Comparison of ENCODE assay signal across 8 mouse cellular contexts in genomic region chr4:114901643-114902351, GRCm38 (mm10). TPM values are rescaled to one million over a fixed set of nuclear protein-coding genes. Genes with fewer than 3 reads are reported as not detected.
DNase-seq lines count a peak whose midpoint lies in the region; ATAC-seq lines count a peak whose summit lies in the region.

No protein-coding gene starts in this region.

- intact Hi-C loops in left cerebral cortex, postnatal 36 days (cut with DNase I) = loop anchor here (2.0 kb wide), 1 partner anchor 157 kb away; no protein-coding TSS in a partner anchor

- no peak overlapping the region for H3K9ac ChIP-seq in heart, embryonic 15.5 days
- H3K9ac ChIP-seq in forebrain, embryonic 13.5 days = no peak overlapping the region

- peaks cover 100% of the 10 kb centered on the region for H3K27me3 ChIP-seq in heart, embryonic 15.5 days
- peaks cover 100% of the 10 kb centered on the region for H3K27me3 ChIP-seq in forebrain, embryonic 13.5 days

- no peak for ATAC-seq in heart, embryonic 15.5 days (replicated peaks; ENCODE audit: insufficient number of reproducible peaks, insufficient read depth, low FRiP score, low read depth)
- ATAC-seq in forebrain, embryonic 13.5 days = peak; percentile 32; the same call in 1 of the 2 replicates
- peak; percentile 53 for ATAC-seq in megakaryocyte progenitor cell, adult 5-6 weeks (replicated peaks; ENCODE audit: poor library complexity)
- ATAC-seq in cerebellum, adult (ENCODE audit: insufficient number of reproducible peaks, low FRiP score, low TSS enrichment) = no peak

- WGBS in heart, embryonic 15.5 days = under 1% methylated on average over 42 of the region's 42 CpGs
- WGBS in forebrain, embryonic 13.5 days = under 1% methylated on average over 42 of the region's 42 CpGs

- peak overlapping the region; percentile 17; the same call in 1 of the 2 replicates for H3K4me3 ChIP-seq in heart, embryonic 15.5 days
- peak overlapping the region; percentile 23 for H3K4me3 ChIP-seq in forebrain, embryonic 13.5 days

- H3K4me1 ChIP-seq in heart, embryonic 15.5 days (replicated peaks) = peaks cover 9% of the 10 kb centered on the region
- peaks cover 12% of the 10 kb centered on the region for H3K4me1 ChIP-seq in forebrain, embryonic 13.5 days

- H3K4me2 ChIP-seq in heart, embryonic 15.5 days = peak overlapping the region; percentile 32
- H3K4me2 ChIP-seq in forebrain, embryonic 13.5 days = peak overlapping the region; percentile 45

- no peak overlapping the region for H3K27ac ChIP-seq in heart, embryonic 15.5 days
- no peak overlapping the region for H3K27ac ChIP-seq in forebrain, embryonic 13.5 days

- H3K36me3 ChIP-seq in heart, embryonic 15.5 days = no peaks in the 10 kb centered on the region
- no peaks in the 10 kb centered on the region for H3K36me3 ChIP-seq in forebrain, embryonic 13.5 days (ENCODE audit: poor library complexity, severe bottlenecking)

- H3K9me3 ChIP-seq in heart, embryonic 15.5 days (replicated peaks) = no peaks in the 10 kb centered on the region
- H3K9me3 ChIP-seq in forebrain, embryonic 13.5 days (replicated peaks) = no peaks in the 10 kb centered on the region

- no peak for DNase-seq in heart, adult 9 months (ENCODE audit: low spot score in 2 of 2)
- peak; percentile 35 for DNase-seq in R1 (ENCODE audit: low read depth, low spot score)
- no peak for DNase-seq in left cerebral cortex, postnatal 36 days (ENCODE audit: low spot score in 2 of 2)
- DNase-seq in ovary, adult 18-20 months (ENCODE audit: low spot score) = no peak

RNA-seq across cellular contexts. Expression of gene Foxd2, which starts 6.9 kb away (rescaled TPM):
- polyA plus RNA-seq in heart, embryonic 15.5 days (2015; fragmentation: Nextera tagmentation; extraction: Ambion mirVana) = 0.15 TPM in 1 of 2 replicates, not detected in the other
- polyA plus RNA-seq in forebrain, embryonic 13.5 days (2015; fragmentation: Nextera tagmentation; extraction: Ambion mirVana) = 0.22 and 0.30 TPM in 2 replicates
- 0.12 and 0.29 TPM in 2 replicates for total RNA-seq in megakaryocyte progenitor cell, adult 5-6 weeks (2015)
- 0.27 TPM in 1 of 2 replicates, not detected in the other for total RNA-seq in megakaryocyte progenitor cell, adult 5-6 weeks (2017)
- total RNA-seq in left cerebral cortex, postnatal 36 days (2021) = under 1 TPM; 0.27 to 0.39 TPM

RNA-seq across cellular contexts. Expression of gene Foxe3, which starts 24.0 kb away (rescaled TPM):
- polyA plus RNA-seq in heart, embryonic 15.5 days (2015; fragmentation: Nextera tagmentation; extraction: Ambion mirVana) = not detected in 2 replicates
- not detected in 2 replicates for polyA plus RNA-seq in forebrain, embryonic 13.5 days (2015; fragmentation: Nextera tagmentation; extraction: Ambion mirVana)
- total RNA-seq in megakaryocyte progenitor cell, adult 5-6 weeks (2015) = not detected in 2 replicates
- not detected in 2 replicates for total RNA-seq in megakaryocyte progenitor cell, adult 5-6 weeks (2017)
- total RNA-seq in left cerebral cortex, postnatal 36 days (2021) = not detected

Comparison
In these comparisons a context has a peak if more than half of its experiments do, and no peak if none do; other contexts are left out.
1. ATAC-seq: peak in forebrain, embryonic 13.5 days (single experiment) and megakaryocyte progenitor cell, adult 5-6 weeks (single experiment); none in heart, embryonic 15.5 days (single experiment) and cerebellum, adult (single experiment).